Mouse (Mus musculus): ENCODE results near the gene Pip4k2b.
"Not testable (repeated sequence)": the region's sequence is repeated elsewhere in the genome, so short reads cannot be mapped to it uniquely, and the experiment has no call there.

Gene Pip4k2b

DNA sequence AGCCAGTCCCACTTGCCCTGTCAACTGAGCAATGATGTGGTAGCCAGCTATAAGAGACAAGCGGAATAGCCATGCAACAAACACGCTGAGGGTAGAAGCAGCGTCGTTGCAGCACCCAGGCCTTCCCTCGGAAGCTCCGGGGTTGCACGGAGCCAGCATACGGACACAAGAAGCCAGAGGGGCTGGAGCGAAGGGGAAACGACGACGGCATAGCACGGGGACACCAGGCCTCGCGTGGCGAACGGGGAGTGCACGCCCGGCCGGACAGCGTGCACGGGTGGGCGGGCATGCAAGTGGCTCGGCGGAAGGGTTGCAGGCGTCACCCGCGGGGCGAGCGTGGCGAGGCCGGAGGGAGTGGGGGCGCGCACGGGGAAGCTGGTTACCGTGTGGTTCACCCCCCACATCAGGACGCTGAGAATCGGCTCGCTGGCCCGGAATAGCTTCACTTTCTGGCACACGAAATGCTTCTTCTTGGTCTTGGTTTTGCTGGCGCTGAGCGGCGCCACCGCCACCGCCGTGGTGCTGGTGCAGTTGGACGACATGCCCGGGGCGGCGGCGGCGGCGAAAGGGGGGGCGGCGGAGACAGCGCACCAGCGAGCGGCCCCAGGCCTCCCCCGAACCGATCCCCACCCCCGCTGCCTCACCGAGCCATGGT lies at the start of gene Pip4k2b:
Gene Pip4k2b, minus strand, starts transcription at position 642 of the 655 bp plus-strand sequence.
- no peak for DNase-seq (ENCODE audit: low spot score in 2 of 2)

DNA sequence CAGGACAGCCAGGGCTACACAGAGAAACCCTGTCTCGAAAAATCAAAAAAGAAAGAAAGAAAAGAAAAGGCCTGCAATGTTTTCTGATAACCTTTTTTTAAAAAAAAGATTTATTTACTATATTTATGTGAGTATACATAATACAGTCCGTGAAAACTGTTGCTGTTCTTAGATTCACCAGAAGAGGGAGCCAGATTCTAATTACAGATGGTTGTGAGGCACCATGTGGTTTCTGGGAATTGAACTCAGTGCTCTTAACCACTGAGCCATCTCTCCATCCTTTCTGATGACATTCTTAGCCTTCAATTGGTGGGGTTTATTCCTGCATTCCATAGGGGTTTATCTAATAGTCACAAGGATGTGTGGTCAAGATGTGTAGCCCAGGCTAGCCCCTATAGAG lies 48.7 kb upstream of the Pip4k2b start:
- DNase-seq (ENCODE audit: low spot score in 2 of 2) = peak in 1 of 2 experiments; percentile 77

DNA sequence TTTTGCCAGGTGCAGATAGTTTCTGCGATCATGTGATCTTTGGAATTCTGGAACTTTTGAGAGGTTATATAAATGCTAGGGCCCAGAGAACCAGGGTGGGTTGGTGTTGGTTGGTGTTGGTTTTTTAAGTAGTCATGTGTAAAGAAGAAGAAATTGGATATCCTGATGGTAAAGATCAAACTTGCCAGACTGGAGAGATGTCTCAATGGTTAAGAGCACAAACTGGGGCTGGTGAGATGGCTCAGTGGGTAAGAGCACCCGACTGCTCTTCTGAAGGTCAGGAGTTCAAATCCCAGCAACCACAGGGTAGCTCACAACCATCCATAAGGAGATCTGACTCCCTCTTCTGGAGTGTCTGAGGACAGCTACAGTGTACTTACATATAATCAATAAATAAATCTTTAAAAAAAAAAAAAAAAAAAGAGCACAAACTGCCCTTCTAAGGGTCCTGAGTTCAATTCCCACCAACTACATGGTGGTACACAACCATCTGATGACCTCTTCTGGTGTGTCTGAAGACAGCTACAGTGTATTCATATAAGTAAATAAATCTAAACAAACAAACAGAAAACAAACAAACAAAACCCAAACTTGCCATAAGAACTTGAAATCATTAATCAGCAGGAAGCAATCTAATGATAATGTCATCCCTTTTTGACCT lies 46.4 kb upstream of the Pip4k2b start:
- DNase-seq (ENCODE audit: low spot score in 2 of 2) = not testable (repeated sequence)

GRCm38 (mm10) chr11:97789727-97790126 lies 45.2 kb upstream of the Pip4k2b start:
- DNase-seq (ENCODE audit: low spot score in 2 of 2) = no peak

- no peak for DNase-seq (ENCODE audit: low spot score in 2 of 2)
Measured at GRCm38 (mm10) chr11:97787961-97788360, 43.5 kb upstream of the Pip4k2b start.

DNA sequence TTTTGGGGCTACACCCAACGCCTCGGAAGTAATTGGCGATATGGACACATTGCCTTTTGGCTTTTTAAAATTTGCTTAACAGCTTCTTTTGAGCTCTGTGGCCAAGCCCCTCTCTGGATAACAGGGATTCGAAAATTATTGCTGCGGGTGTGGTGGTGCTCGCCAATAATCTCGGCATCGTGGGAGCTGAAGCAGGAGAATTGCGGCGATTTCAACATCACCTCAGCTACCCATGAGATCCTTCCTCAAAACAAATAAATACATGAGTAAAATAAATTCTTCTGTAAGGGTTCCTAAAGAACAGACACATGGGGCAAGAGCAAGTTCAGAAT lies 38.0 kb upstream of the Pip4k2b start:
- no peak for DNase-seq (ENCODE audit: low spot score in 2 of 2)

DNA sequence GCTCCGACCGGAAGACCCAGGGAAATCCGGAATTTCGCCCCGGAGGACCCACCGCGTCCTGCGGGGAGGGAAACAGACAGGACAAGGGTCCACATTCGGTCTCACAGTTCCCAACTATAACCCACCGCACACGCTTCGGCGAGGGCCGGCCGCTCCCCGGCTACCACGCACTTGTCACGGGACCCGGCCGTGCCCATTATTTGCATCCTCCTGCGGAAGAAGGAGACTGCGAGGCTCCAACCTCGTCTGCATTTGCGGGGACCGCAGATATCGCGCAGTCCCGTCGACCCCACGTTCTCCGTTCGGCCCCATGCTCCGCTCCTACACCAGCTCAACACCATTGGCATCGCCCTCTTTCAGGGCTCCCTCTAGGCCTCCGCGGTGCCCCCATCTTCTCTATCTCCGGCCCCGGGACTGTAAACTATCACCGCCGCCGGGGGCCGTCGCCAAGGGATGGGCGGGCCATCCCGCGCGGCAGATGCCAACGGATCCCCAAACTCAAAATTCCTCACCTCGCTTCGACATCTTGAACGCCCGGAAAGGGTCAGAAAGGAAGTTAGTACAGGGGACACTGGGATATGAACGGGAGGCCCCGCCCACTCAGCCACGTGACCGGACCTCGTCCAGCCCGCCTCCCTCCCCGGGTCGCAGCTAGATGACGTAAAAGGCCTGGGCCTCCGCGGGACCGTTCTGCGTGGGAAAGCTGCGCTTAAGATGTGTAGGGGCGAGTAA lies 37.5 kb upstream of the Pip4k2b start, which contains the start of gene Rpl23:
Gene Rpl23, minus strand, starts transcription at position 606 of the 732 bp plus-strand sequence.
- DNase-seq (ENCODE audit: low spot score in 2 of 2) = peak; percentile 97 to 99

DNA sequence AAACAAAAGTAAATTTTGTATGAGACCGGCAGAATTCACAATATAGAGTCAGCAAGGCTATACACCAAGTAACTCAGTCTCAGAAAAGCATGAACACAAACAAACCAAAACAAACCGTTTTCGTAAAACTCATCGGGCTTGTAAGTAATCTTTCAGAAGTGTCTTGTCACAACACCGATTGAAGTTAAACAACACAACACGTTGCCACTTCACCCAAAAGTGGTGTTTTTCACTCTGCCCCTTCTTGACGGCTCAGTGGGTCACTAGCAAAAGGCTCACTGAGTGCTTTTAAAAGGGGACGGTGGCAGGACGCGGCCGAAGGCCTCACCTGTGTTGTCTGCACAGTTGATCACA lies 37.0 kb upstream of the Pip4k2b start:
- no peak for DNase-seq (ENCODE audit: low spot score in 2 of 2)

- DNase-seq (ENCODE audit: low spot score in 2 of 2) = no peak
Measured at GRCm38 (mm10) chr11:97779968-97780701, 35.6 kb upstream of the Pip4k2b start.

DNA sequence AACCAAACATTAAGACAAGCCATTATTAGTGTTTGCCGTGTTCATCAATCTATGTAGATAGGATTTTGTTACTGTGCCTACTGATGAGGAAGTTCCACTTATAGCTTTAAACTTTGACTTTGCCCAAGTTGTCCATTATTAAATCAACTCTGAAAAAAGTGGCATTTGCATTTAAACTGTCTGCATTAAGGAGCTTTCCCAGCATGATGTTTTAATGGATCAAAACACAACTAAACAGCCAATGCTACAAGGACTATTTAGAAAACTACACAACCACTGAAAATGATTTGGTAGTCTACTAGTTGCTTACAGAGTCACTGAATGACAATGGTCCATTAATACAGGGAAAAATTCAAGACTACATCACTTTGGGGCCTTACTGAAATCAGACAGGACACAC lies 34.4 kb upstream of the Pip4k2b start:
- DNase-seq (ENCODE audit: low spot score in 2 of 2) = no peak

- DNase-seq (ENCODE audit: low spot score in 2 of 2) = no peak
Measured at GRCm38 (mm10) chr11:97777129-97777529, 32.6 kb upstream of the Pip4k2b start.

DNA sequence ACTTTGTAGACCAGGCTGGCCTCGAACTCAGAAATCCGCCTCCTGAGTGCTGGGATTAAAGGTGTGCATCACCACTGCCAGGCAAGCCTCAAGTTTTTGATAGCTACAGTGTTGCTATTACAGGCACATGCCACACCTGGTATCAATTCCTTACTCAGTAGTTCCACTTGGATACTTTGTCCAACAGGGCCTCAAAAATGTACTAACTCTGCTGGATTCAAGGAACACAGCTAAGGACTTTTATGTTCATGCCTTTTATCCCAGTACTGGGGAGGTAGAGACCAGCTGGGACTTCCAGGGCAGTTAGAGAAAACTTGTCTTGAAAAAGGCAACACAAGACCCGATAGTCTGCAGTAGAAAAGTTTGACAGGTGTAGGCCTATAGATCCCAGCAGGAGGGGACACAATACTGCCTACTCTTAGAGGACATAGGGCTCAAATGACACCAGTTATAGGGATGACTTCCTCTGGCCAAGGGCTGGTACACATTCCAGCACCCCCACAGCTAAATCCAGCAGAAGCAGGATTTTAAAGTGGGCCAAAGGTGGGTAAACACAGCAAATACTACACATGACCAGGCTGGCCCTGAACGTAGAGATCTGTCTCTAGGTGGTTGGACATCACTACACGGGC lies 32.1 kb upstream of the Pip4k2b start:
- no peak for DNase-seq (ENCODE audit: low spot score in 2 of 2)

DNA sequence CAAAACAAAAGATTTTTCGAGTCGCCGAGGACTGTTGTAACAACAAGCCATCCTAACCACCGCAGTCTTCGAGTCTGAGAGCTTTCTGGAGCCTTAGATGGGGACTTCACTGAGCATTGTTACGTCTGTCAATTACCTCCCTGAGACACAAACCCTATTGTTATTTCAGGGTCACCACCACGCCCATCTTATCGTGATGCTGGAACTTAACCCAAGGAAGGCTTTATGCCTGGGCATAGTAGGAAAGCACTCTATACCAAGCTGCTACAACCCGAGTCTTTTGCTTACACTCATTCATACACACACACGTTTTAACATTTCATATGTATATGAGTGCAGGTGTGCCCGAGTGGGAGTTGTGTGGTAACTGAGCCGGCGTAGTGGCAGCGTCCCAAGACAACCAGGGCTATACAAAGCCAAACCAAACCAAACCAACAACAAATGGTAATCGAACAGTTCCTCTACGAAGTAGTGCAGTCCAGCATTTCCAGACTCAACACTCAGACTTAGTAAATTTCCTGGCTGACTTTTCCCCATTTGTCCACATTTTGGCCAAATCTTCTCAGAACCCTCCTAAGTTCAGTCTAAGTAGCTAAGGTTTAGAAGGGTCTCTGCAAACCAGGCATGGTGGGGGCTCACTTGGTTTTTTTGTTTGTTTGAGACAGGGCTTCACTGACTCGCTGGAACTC lies 31.4 kb upstream of the Pip4k2b start, which contains the start of gene 1700001P01Rik:
Gene 1700001P01Rik, minus strand, starts transcription at position 111 of the 689 bp plus-strand sequence.
- no peak for DNase-seq (ENCODE audit: low spot score in 2 of 2)

GRCm38 (mm10) chr11:97775186-97775585 lies 30.7 kb upstream of the Pip4k2b start:
- no peak for DNase-seq (ENCODE audit: low spot score in 2 of 2)

- no peak for DNase-seq (ENCODE audit: low spot score in 2 of 2)
Measured at GRCm38 (mm10) chr11:97771410-97771809, 26.9 kb upstream of the Pip4k2b start.

- no peak for DNase-seq (ENCODE audit: low spot score in 2 of 2)
Measured at GRCm38 (mm10) chr11:97769704-97770103, 25.2 kb upstream of the Pip4k2b start.

- peak; percentile 89 to 90 for DNase-seq (ENCODE audit: low spot score in 2 of 2)
Measured at GRCm38 (mm10) chr11:97766154-97766881, 21.8 kb upstream of the Pip4k2b start, which contains the start of gene Cwc25. TSS of gene Cwc25 (minus strand) at chr11:97766556.

GRCm38 (mm10) chr11:97761638-97762037 lies 17.1 kb upstream of the Pip4k2b start:
- DNase-seq (ENCODE audit: low spot score in 2 of 2) = no peak

GRCm38 (mm10) chr11:97758942-97759341 lies 14.4 kb upstream of the Pip4k2b start:
- no peak for DNase-seq (ENCODE audit: low spot score in 2 of 2)

GRCm38 (mm10) chr11:97758125-97758524 lies 13.6 kb upstream of the Pip4k2b start:
- no peak for DNase-seq (ENCODE audit: low spot score in 2 of 2)
